Mouse (Mus musculus): ENCODE results near the gene Lexm. TPM values are rescaled to one million over a fixed set of nuclear protein-coding genes. Genes with fewer than 3 reads are reported as not detected.

The Lexm gene
- polyA plus RNA-seq, 1 experiment: not detected

- 58% methylated on average over 6 of the region's 6 CpGs for WGBS
- 0 out of 2 replicates have a peak, but pooled peaks have one; percentile 8 for TF ChIP-seq CTCF (conservative IDR thresholded peaks at IDR 0.05; ENCODE audit: insufficient read depth, insufficient read length, low read depth, low read length)
- TF ChIP-seq POLR2A (IDR thresholded peaks at IDR 0.05; ENCODE audit: low read depth, low read length): no peak
- Histone ChIP-seq H3K27me3 (replicated peaks; ENCODE audit: control insufficient read depth, insufficient read depth, low read length) (no peaks in the 10 kb centered on the region), H3K4me1 (ENCODE audit: control insufficient read depth, insufficient read depth, low read length) (peaks cover 15% of the 10 kb centered on the region; the same call in 1 of the 2 replicates), H3K27ac (ENCODE audit: insufficient read depth, low read depth, low read length) (no peak overlapping the region), H3K4me3 (ENCODE audit: insufficient read depth, low read depth, low read length) (no peak overlapping the region), H3K36me3 (ENCODE audit: control insufficient read depth, insufficient read depth, low read length) (peaks cover 2% of the 10 kb centered on the region; the same call in 1 of the 2 replicates)
- peak; percentile 92 for DNase-seq
Observed at GRCm38 (mm10) chr4:106587075-106587474, 30.0 kb downstream of the Lexm start.

GRCm38 (mm10) chr4:106584665-106585064 lies 32.4 kb downstream of the Lexm start:
- H3K36me3 ChIP-seq (ENCODE audit: control insufficient read depth, insufficient read depth, low read length): peaks cover 2% of the 10 kb centered on the region; the same call in 1 of the 2 replicates
- no peak for DNase-seq
- H3K27me3 ChIP-seq (replicated peaks; ENCODE audit: control insufficient read depth, insufficient read depth, low read length): no peaks in the 10 kb centered on the region
- 83% methylated on average over 4 of the region's 4 CpGs for WGBS
- H3K4me1 ChIP-seq (ENCODE audit: control insufficient read depth, insufficient read depth, low read length): peaks cover 12% of the 10 kb centered on the region; the same call in 1 of the 2 replicates
- no peak overlapping the region for H3K27ac ChIP-seq (ENCODE audit: insufficient read depth, low read depth, low read length)
- H3K4me3 ChIP-seq (ENCODE audit: insufficient read depth, low read depth, low read length): no peak overlapping the region
- TF ChIP-seq POLR2A (IDR thresholded peaks at IDR 0.05; ENCODE audit: low read depth, low read length): no peak
- TF ChIP-seq CTCF (conservative IDR thresholded peaks at IDR 0.05; ENCODE audit: insufficient read depth, insufficient read length, low read depth, low read length): no peak

GRCm38 (mm10) chr4:106582428-106583153 lies 34.5 kb downstream of the Lexm start:
- H3K4me3 ChIP-seq (ENCODE audit: insufficient read depth, low read depth, low read length): no peak overlapping the region
- TF ChIP-seq POLR2A (IDR thresholded peaks at IDR 0.05; ENCODE audit: low read depth, low read length): no peak
- 0 out of 2 replicates have a peak, but pooled peaks have one; percentile 14 for TF ChIP-seq CTCF (conservative IDR thresholded peaks at IDR 0.05; ENCODE audit: insufficient read depth, insufficient read length, low read depth, low read length)
- H3K27me3 ChIP-seq (replicated peaks; ENCODE audit: control insufficient read depth, insufficient read depth, low read length): no peaks in the 10 kb centered on the region
- DNase-seq: peak; percentile 92
- WGBS: 56% methylated on average over 12 of the region's 12 CpGs
- peak overlapping the region; percentile 59 for H3K27ac ChIP-seq (ENCODE audit: insufficient read depth, low read depth, low read length)
- H3K36me3 ChIP-seq (ENCODE audit: control insufficient read depth, insufficient read depth, low read length): peaks cover 3% of the 10 kb centered on the region; the same call in 1 of the 2 replicates
- peaks cover 17% of the 10 kb centered on the region; the same call in 1 of the 2 replicates for H3K4me1 ChIP-seq (ENCODE audit: control insufficient read depth, insufficient read depth, low read length)

GRCm38 (mm10) chr4:106581865-106582204 lies 35.2 kb downstream of the Lexm start:
- peak overlapping the region; percentile 4 for H3K27ac ChIP-seq (ENCODE audit: insufficient read depth, low read depth, low read length)
- no peaks in the 10 kb centered on the region for H3K27me3 ChIP-seq (replicated peaks; ENCODE audit: control insufficient read depth, insufficient read depth, low read length)
- TF ChIP-seq POLR2A (IDR thresholded peaks at IDR 0.05; ENCODE audit: low read depth, low read length) (no peak), CTCF (conservative IDR thresholded peaks at IDR 0.05; ENCODE audit: insufficient read depth, insufficient read length, low read depth, low read length) (no peak)
- WGBS: 94% methylated on average over 15 of the region's 15 CpGs
- H3K4me3 ChIP-seq (ENCODE audit: insufficient read depth, low read depth, low read length): no peak overlapping the region
- peaks cover 22% of the 10 kb centered on the region; the same call in 1 of the 2 replicates for H3K4me1 ChIP-seq (ENCODE audit: control insufficient read depth, insufficient read depth, low read length)
- no peak for DNase-seq
- H3K36me3 ChIP-seq (ENCODE audit: control insufficient read depth, insufficient read depth, low read length): peaks cover 3% of the 10 kb centered on the region; the same call in 1 of the 2 replicates

- no peak for TF ChIP-seq CTCF (conservative IDR thresholded peaks at IDR 0.05; ENCODE audit: insufficient read depth, insufficient read length, low read depth, low read length)
- no peak for TF ChIP-seq POLR2A (IDR thresholded peaks at IDR 0.05; ENCODE audit: low read depth, low read length)
- no peak overlapping the region for H3K27ac ChIP-seq (ENCODE audit: insufficient read depth, low read depth, low read length)
- no peak for DNase-seq
- H3K27me3 ChIP-seq (replicated peaks; ENCODE audit: control insufficient read depth, insufficient read depth, low read length): no peaks in the 10 kb centered on the region
- peaks cover 23% of the 10 kb centered on the region; the same call in 1 of the 2 replicates for H3K4me1 ChIP-seq (ENCODE audit: control insufficient read depth, insufficient read depth, low read length)
- H3K36me3 ChIP-seq (ENCODE audit: control insufficient read depth, insufficient read depth, low read length): 0 out of 2 replicates have a peak, but pooled peaks cover 1% of the 10 kb centered on the region
- WGBS: 80% methylated on average over 14 of the region's 14 CpGs
- H3K4me3 ChIP-seq (ENCODE audit: insufficient read depth, low read depth, low read length): no peak overlapping the region
Observed at GRCm38 (mm10) chr4:106581176-106581864, 35.7 kb downstream of the Lexm start.

GRCm38 (mm10) chr4:106577511-106577910 lies 39.5 kb downstream of the Lexm start:
- Histone ChIP-seq H3K27ac (ENCODE audit: insufficient read depth, low read depth, low read length) (peak overlapping the region; percentile 32; the same call in 1 of the 2 replicates), H3K4me3 (ENCODE audit: insufficient read depth, low read depth, low read length) (no peak overlapping the region), H3K27me3 (replicated peaks; ENCODE audit: control insufficient read depth, insufficient read depth, low read length) (no peaks in the 10 kb centered on the region), H3K4me1 (ENCODE audit: control insufficient read depth, insufficient read depth, low read length) (peaks cover 21% of the 10 kb centered on the region; the same call in 1 of the 2 replicates), H3K36me3 (ENCODE audit: control insufficient read depth, insufficient read depth, low read length) (0 out of 2 replicates have a peak, but pooled peaks cover 1% of the 10 kb centered on the region)
- WGBS: 42% methylated on average over 7 of the region's 7 CpGs
- TF ChIP-seq CTCF (conservative IDR thresholded peaks at IDR 0.05; ENCODE audit: insufficient read depth, insufficient read length, low read depth, low read length) (no peak), POLR2A (IDR thresholded peaks at IDR 0.05; ENCODE audit: low read depth, low read length) (no peak)
- DNase-seq: peak; percentile 86

- no peak for DNase-seq
- Histone ChIP-seq H3K36me3 (ENCODE audit: control insufficient read depth, insufficient read depth, low read length) (0 out of 2 replicates have a peak, but pooled peaks cover 1% of the 10 kb centered on the region), H3K27me3 (replicated peaks; ENCODE audit: control insufficient read depth, insufficient read depth, low read length) (no peaks in the 10 kb centered on the region), H3K27ac (ENCODE audit: insufficient read depth, low read depth, low read length) (no peak overlapping the region), H3K4me3 (ENCODE audit: insufficient read depth, low read depth, low read length) (no peak overlapping the region), H3K4me1 (ENCODE audit: control insufficient read depth, insufficient read depth, low read length) (peaks cover 16% of the 10 kb centered on the region; the same call in 1 of the 2 replicates)
- WGBS: 70% methylated on average over 8 of the region's 8 CpGs
- TF ChIP-seq POLR2A (IDR thresholded peaks at IDR 0.05; ENCODE audit: low read depth, low read length) (no peak), CTCF (conservative IDR thresholded peaks at IDR 0.05; ENCODE audit: insufficient read depth, insufficient read length, low read depth, low read length) (no peak)
Observed at GRCm38 (mm10) chr4:106575022-106575421, 42.0 kb downstream of the Lexm start.
